Mouse (Mus musculus) hindbrain, embryonic 13.5 days (tissue): ENCODE results near the gene Nme7. TPM values are rescaled to one million over a fixed set of nuclear protein-coding genes. Genes with fewer than 3 reads are reported as not detected.

Source experiments
- ATAC-seq: fragments of 200-750 bp; cut with Nextera tagmentation; 2 replicates; pipeline ENCODE4 v1.8.0; 2017; ENCODE audit warnings: moderate TSS enrichment; ENCODE audit not compliant: low FRiP score
- H3K27ac ChIP-seq: fragments of 300-500 bp; sonication (generic); 2 replicates; pipeline ENCODE4 v1.5.1; 2015; ENCODE audit warnings: inconsistent platforms, mild to moderate bottlenecking, moderate library complexity
- H3K27me3 ChIP-seq: fragments of 300-500 bp; sonication (generic); 2 replicates; pipeline ENCODE4 v1.6.1; 2015; ENCODE audit warnings: mild to moderate bottlenecking, inconsistent platforms
- H3K36me3 ChIP-seq: fragments of 300-500 bp; sonication (generic); 2 replicates; pipeline ENCODE4 v1.6.1; 2015; ENCODE audit warnings: mild to moderate bottlenecking, inconsistent platforms
- H3K4me1 ChIP-seq: fragments of 300-500 bp; sonication (generic); replicated peaks from 2 replicates; pipeline ENCODE4 v1.6.1; 2015; ENCODE audit warnings: inconsistent platforms
- H3K4me2 ChIP-seq: fragments of 300-500 bp; sonication (generic); 2 replicates; pipeline ENCODE4 v1.6.1; 2015; ENCODE audit warnings: inconsistent platforms, mild to moderate bottlenecking, moderate library complexity
- H3K4me3 ChIP-seq: fragments of 300-500 bp; sonication (generic); 2 replicates; pipeline ENCODE4 v1.5.1; 2015; ENCODE audit warnings: mild to moderate bottlenecking, inconsistent platforms
- H3K9ac ChIP-seq: fragments of 300-500 bp; sonication (generic); 2 replicates; pipeline ENCODE4 v1.6.1; 2015; ENCODE audit warnings: mild to moderate bottlenecking, inconsistent platforms
- H3K9me3 ChIP-seq: fragments of 300-500 bp; sonication (generic); 2 replicates; pipeline ENCODE4 v1.6.1; 2016; ENCODE audit warnings: inconsistent platforms
- WGBS: fragments of 180-500 bp; shearing (Covaris S2); methylation state at CpG from one replicate; pipeline ENCODE4 v1.1.7; 2015; 5-methylcytosine and 5-hydroxymethylcytosine counted together
- polyA plus RNA-seq: library from polyadenylated mRNA; unstranded; fragments of >200 nt; fragmentation: Nextera tagmentation; extraction: Ambion mirVana; gene quantifications from 2 replicates; pipeline ENCODE4 v1.2.1, GENCODE M21; 2015

Nme7 gene
- 30.1 and 30.3 TPM in 2 replicates for polyA plus RNA-seq

DNA sequence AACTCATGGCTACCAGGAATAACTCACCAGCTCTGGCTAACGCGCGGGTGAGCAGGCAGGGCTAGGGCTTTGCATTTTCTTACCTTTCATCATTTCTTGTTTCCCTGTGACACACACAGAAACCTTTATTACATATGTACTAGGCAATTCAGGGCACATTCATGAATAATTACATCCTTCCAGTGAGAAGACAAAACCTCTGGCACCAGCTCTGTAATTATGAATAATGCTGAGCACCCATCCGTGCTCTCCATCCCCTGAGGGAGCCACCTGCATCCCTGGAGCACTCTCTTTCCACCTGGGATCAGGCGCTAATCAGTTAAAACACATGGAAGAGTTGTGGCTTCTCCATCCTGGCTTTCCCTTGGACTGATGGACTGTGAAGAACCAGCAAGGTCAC, at the start of gene Nme7:
Gene Nme7 (plus strand): TSS at position 301 of the 400 bp plus-strand sequence.
- WGBS = 88% methylated on average over 5 of the region's 5 CpGs
- Histone ChIP-seq H3K27me3 (no peaks in the 10 kb centered on the region), H3K4me2 (no peak within 1 kb of the TSS), H3K27ac (no peak within 1 kb of the TSS), H3K4me3 (no peak within 1 kb of the TSS), H3K9me3 (no peaks in the 10 kb centered on the region), H3K36me3 (peaks cover 42% of the 10 kb centered on the region), H3K9ac (0 out of 2 replicates have a peak within 1 kb of the TSS, but pooled peaks have one; percentile 5), H3K4me1 (peaks cover 29% of the 10 kb centered on the region)
- no peak for ATAC-seq

DNA sequence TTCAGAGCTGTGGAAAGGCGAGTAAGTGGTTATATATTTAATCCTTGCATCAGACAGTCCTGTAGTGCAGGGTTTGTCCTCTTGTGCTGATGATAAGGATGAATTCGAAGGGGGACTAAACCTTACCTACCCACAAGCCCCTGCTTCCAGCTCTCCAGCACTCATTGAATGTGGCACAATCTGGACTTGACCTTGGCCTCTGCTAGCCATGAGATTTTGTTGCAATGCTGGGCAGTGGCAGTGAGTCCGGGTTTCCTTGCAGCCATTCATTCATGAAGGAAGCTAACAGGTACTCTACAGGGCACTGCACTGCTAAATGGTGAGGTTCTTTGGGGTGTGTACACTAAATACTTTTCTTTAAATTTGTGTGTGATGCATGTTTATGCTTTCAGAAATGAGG, 49.1 kb upstream of the Nme7 start:
- Histone ChIP-seq H3K27me3 (peaks cover 11% of the 10 kb centered on the region; the same call in 1 of the 2 replicates), H3K4me1 (peaks cover 12% of the 10 kb centered on the region), H3K9ac (no peak overlapping the region), H3K9me3 (no peaks in the 10 kb centered on the region), H3K36me3 (peaks cover 7% of the 10 kb centered on the region), H3K27ac (no peak overlapping the region), H3K4me3 (no peak overlapping the region), H3K4me2 (no peak overlapping the region)
- no peak for ATAC-seq
- WGBS = 87% methylated on average over 3 of the region's 3 CpGs

DNA sequence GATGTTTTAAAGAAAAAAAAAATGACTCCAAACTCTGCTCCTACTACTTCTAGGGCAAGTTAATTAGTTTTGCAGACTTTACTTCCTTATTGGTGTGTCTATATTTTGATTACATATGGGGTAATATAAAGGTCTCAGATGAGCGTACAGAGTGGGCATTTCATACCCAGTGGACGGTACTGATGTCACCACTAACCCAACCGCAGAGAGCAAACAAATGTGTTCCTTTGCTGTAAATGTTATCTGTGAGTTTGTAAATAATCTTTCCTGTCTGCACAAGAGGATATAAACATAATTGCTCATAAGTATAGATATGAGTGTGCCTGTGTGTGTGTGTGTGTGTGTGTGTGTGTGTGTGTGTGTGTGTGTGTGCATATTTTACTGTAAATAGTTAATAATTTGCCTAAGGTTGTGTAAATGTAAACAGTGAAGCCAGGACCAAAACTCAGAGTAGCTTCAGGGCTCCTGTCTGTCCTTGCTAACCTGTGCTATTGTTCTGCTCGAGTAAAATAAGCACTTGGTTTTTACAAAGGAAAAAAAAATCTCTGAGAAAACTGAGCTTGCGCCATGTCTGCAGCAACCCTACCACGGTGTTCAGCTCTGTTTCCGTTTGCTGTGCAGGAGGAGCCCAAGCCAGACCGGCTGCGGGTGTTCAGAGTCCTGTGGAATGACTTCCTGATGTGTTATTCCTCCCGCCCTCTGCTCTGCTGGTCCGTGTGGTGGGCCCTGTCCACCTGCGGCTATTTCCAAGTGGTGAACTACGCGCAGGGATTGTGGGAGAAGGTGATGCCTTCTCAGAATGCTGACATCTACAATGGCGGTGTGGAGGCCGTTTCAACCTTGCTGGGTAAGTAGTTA, 43.5 kb upstream of the Nme7 start:
- Histone ChIP-seq H3K27me3 (no peaks in the 10 kb centered on the region), H3K4me3 (no peak overlapping the region), H3K27ac (no peak overlapping the region), H3K36me3 (peaks cover 25% of the 10 kb centered on the region), H3K9me3 (no peaks in the 10 kb centered on the region), H3K9ac (no peak overlapping the region), H3K4me2 (no peak overlapping the region), H3K4me1 (no peaks in the 10 kb centered on the region)
- 89% methylated on average over 16 of the region's 16 CpGs for WGBS
- no peak for ATAC-seq

DNA sequence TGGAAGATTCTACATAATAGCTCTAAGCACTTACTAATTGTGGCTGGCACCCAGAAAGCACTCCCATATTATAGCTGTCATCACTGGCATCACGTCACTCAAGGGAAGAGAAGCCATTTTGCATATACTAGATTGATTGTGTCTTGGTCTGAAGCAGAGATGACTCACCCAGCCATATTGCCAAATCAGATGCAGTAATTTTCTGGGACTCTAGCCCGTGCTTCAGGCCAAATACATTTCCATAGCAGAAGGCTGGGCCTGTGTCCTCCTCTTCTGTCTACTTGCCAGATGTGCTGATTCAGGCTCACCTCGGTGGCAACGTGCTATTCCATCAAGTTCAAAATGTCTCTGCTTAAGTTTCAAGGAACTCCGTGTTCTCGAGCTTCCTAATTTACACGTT, 42.4 kb upstream of the Nme7 start:
- no peak overlapping the region for H3K9ac ChIP-seq
- H3K9me3 ChIP-seq = no peaks in the 10 kb centered on the region
- 93% methylated on average over 7 of the region's 7 CpGs for WGBS
- H3K4me1 ChIP-seq = no peaks in the 10 kb centered on the region
- H3K36me3 ChIP-seq = peaks cover 25% of the 10 kb centered on the region
- ATAC-seq = no peak
- H3K4me2 ChIP-seq = no peak overlapping the region
- H3K27ac ChIP-seq = no peak overlapping the region
- no peaks in the 10 kb centered on the region for H3K27me3 ChIP-seq
- no peak overlapping the region for H3K4me3 ChIP-seq

DNA sequence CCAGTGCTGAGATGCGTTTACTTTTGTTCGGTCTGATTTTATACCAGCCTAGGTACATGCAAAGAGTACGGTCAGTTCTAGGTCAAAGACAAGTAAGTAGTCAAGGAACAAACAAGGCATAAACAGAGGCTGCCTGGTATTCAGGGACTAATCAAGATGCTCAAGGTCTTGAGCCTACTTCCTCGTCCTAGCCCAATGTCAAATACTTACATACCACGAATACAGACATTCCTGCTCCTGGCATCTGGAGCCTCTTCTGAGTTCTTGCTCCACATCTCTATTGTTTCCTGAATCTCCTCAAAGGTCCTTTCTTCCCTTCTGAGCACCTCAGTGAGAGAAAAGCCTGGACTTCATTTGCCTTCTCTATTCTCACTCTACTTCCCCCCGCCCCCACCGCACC, 33.0 kb upstream of the Nme7 start:
- Histone ChIP-seq H3K36me3 (no peaks in the 10 kb centered on the region), H3K4me2 (no peak overlapping the region), H3K27ac (no peak overlapping the region), H3K27me3 (0 out of 2 replicates have a peak, but pooled peaks cover 4% of the 10 kb centered on the region), H3K4me1 (no peaks in the 10 kb centered on the region), H3K9me3 (no peaks in the 10 kb centered on the region), H3K9ac (no peak overlapping the region), H3K4me3 (no peak overlapping the region)
- 88% methylated on average over 7 of the region's 7 CpGs for WGBS
- no peak for ATAC-seq

DNA sequence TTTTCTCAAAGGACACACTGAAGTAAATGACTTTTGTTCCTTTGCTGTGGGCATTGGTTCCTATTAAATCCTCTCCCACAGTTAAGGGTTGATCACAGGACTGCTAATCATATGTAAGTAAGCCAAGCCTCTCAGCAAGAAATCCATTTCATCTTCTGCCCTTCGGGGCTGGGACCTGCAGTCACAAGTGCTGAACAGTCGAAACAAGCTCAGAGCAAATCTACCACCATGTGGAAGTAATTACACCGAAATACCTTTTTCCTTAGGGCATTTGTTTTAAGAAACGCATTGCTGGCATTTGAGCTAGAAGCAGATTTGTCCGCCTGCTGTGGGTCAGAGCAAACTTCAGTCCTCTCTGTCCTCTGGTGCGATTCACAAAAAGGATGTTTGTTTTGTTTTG, 30.3 kb upstream of the Nme7 start:
- Histone ChIP-seq H3K4me1 (no peaks in the 10 kb centered on the region), H3K4me2 (no peak overlapping the region), H3K4me3 (no peak overlapping the region), H3K9ac (no peak overlapping the region), H3K27ac (no peak overlapping the region), H3K36me3 (no peaks in the 10 kb centered on the region), H3K27me3 (0 out of 2 replicates have a peak, but pooled peaks cover 4% of the 10 kb centered on the region), H3K9me3 (no peaks in the 10 kb centered on the region)
- no peak for ATAC-seq
- 75% methylated on average over 6 of the region's 6 CpGs for WGBS

DNA sequence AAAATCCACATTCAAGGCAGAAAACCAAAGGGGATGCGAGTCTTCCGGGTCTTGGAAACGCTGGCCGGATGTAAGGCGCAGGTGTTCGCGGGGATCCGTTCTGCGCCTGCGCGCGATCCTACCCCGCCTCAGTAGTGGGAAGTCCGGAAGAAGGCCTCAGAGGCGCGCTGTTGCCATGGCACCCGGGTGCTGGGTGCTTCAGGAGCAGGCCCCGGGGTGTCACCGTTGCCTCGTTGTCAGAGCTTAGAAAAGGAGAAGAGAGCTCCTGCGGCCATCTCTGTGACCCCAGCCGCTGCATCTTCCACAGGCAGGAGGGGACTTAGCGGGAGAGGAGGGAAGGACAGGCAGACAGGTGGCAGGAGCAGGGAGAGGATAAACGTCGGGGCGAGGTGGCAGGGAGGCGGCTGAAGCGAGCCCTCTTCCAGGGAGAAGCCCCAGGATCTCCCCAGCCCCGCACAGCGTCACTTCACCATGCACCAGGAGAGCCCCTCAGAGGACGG, 28.4 kb upstream of the Nme7 start, which contains the start of gene Ccdc181:
Gene Ccdc181 (plus strand): TSS at position 131 of the 500 bp plus-strand sequence.
- H3K4me1 ChIP-seq = no peaks in the 10 kb centered on the region
- 0 out of 2 replicates have a peak, but pooled peaks cover 4% of the 10 kb centered on the region for H3K27me3 ChIP-seq
- peak within 1 kb of the TSS; percentile 78 for H3K9ac ChIP-seq
- peak; percentile 100 for ATAC-seq
- peak within 1 kb of the TSS; percentile 86 for H3K27ac ChIP-seq
- H3K36me3 ChIP-seq = peaks cover 7% of the 10 kb centered on the region
- under 1% methylated on average over 31 of the region's 31 CpGs for WGBS
- H3K4me2 ChIP-seq = peak within 1 kb of the TSS; percentile 82
- H3K4me3 ChIP-seq = peak within 1 kb of the TSS; percentile 68
- no peaks in the 10 kb centered on the region for H3K9me3 ChIP-seq

DNA sequence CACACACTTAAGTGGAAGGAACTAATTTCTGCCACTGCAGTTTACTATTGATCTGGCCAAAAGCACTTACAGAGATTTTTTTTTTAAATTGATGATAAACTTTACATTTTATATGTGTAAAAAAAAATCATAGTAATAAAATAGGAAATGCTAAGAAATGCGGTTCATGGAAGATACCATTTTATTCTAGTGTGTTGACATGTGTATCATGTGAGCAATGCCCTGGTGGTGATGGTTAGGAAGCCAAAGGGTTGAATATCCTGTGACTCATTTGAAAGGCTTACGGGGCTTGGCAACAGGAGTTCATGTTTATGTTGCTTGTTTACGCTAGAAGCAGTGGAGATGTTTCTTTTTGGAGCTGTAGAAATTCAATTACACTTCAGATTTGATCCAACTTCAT, 27.4 kb upstream of the Nme7 start:
- 93% methylated on average over 3 of the region's 3 CpGs for WGBS
- Histone ChIP-seq H3K4me3 (no peak overlapping the region), H3K9me3 (no peaks in the 10 kb centered on the region), H3K9ac (no peak overlapping the region), H3K27ac (no peak overlapping the region), H3K4me2 (no peak overlapping the region), H3K27me3 (0 out of 2 replicates have a peak, but pooled peaks cover 4% of the 10 kb centered on the region), H3K36me3 (peaks cover 14% of the 10 kb centered on the region), H3K4me1 (no peaks in the 10 kb centered on the region)
- no peak for ATAC-seq

DNA sequence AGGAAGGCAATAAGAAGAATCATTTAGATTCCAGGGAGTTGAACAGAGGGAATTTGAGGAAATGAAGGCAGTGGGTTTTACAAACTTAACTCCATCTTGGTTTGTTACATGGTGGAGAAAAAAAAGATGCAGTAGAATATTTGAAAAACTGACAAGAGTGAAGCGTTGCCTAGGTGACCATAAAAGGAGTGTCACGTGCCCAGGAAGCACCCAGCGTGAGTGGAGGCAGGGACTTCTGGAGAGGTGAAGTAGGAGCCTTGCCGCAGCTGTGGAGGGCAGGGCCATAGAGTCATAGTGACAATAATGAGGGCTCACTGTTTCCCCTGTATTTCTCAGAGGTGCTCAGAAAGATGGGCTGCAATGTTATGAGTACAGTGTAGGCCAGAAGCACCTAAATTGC, 24.6 kb upstream of the Nme7 start:
- no peak for ATAC-seq
- H3K4me1 ChIP-seq = no peaks in the 10 kb centered on the region

DNA sequence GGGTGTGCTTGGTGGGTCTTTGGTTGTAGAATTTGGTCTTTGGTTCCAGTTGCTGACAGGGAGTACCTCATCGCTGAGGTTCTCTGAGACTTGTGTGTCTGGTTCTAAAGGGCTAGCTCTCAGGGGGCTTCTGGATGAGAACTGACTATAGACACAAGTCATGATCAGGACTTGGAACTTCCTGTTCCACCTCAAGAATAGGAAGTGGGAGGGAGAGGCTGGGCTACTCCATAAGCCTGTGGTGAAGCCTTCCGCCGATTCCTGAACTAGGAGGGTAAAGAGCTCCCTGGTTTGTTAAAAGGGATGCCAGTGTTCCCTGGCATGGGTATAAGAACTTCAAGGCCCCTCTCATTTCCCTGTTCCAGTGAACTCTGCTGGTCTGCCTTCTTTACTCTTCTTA, 19.9 kb upstream of the Nme7 start:
- H3K9me3 ChIP-seq = no peaks in the 10 kb centered on the region
- 92% methylated on average over 3 of the region's 3 CpGs for WGBS
- no peak overlapping the region for H3K4me2 ChIP-seq
- H3K27ac ChIP-seq = no peak overlapping the region
- no peak for ATAC-seq
- H3K27me3 ChIP-seq = no peaks in the 10 kb centered on the region
- H3K4me1 ChIP-seq = no peaks in the 10 kb centered on the region
- no peak overlapping the region for H3K4me3 ChIP-seq
- H3K9ac ChIP-seq = no peak overlapping the region
- H3K36me3 ChIP-seq = peaks cover 28% of the 10 kb centered on the region

More for the DNA sequence above, 24.6 kb upstream of the Nme7 start:
- 69% methylated on average over 4 of the region's 4 CpGs for WGBS
- Histone ChIP-seq H3K27me3 (no peaks in the 10 kb centered on the region), H3K4me2 (no peak overlapping the region), H3K4me3 (no peak overlapping the region), H3K27ac (no peak overlapping the region), H3K9me3 (no peaks in the 10 kb centered on the region), H3K36me3 (peaks cover 26% of the 10 kb centered on the region), H3K9ac (no peak overlapping the region)

DNA sequence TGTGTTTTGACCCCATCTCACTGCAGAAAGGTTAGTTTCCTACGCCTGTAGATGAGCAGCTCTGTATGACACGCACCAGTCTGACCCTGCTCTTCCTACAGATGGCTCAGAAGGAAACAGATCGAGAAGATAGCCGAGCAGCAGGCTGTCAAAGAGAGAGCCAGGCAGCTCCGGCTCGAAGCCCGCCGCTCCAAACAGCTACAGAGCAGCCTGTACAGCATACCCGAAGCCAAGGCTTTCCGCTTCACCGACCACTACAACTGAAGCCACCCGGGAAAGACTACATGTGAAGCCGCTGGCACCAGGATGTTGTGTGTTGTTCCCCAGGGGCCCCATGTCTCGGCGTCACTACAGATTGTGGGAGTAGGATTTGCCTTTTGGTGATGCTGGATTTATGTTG, 16.5 kb upstream of the Nme7 start:
- Histone ChIP-seq H3K27ac (no peak overlapping the region), H3K4me1 (no peaks in the 10 kb centered on the region), H3K9me3 (no peaks in the 10 kb centered on the region), H3K36me3 (peaks cover 34% of the 10 kb centered on the region), H3K9ac (no peak overlapping the region), H3K4me2 (no peak overlapping the region), H3K4me3 (no peak overlapping the region), H3K27me3 (no peaks in the 10 kb centered on the region)
- ATAC-seq = no peak
- WGBS = 62% methylated on average over 15 of the region's 15 CpGs

DNA sequence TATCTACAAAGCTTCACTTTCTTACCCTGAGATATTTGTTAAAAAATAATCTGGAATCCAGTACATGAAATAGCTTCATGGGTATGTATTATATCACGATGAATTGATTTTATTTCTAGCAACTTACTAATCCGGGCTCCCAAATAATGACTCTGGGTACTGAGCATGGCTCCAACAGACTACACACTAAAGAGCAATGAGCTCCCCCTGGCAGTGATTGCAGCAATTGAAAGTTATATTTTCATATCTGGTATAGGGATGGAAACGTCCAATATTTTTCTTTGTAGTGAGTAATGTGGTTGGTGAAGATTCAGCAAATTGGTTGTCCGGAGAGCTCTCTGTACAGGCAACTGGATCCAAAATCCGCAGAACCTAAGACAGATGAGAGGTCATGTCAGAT, 11.9 kb upstream of the Nme7 start:
- Histone ChIP-seq H3K9me3 (no peaks in the 10 kb centered on the region), H3K4me3 (no peak overlapping the region), H3K27me3 (no peaks in the 10 kb centered on the region), H3K4me2 (no peak overlapping the region), H3K9ac (no peak overlapping the region), H3K36me3 (peaks cover 58% of the 10 kb centered on the region), H3K27ac (no peak overlapping the region), H3K4me1 (no peaks in the 10 kb centered on the region)
- no peak for ATAC-seq
- WGBS = 93% methylated on average over 5 of the region's 5 CpGs

DNA sequence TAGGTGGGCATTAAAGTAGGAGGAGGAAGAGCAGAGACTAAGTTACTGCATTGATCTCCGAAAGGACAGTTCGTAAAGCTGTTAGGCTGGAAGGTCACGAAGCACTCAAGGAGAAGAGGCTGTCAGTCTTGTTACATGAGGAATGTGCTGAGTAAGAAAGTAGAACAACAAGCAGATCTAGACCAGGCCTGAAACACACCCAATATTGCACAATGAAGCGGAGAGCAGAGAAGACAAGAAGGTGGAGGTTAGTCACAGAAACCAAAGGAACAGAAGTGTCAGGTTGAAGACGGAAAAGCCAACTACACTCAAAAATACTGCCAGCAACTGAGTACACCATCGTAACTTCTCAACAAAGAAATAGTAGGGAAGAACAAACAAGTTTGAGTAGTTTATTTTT, 9.8 kb upstream of the Nme7 start:
- H3K36me3 ChIP-seq = peaks cover 73% of the 10 kb centered on the region
- H3K27me3 ChIP-seq = no peaks in the 10 kb centered on the region
- H3K9me3 ChIP-seq = no peaks in the 10 kb centered on the region
- no peak overlapping the region for H3K4me3 ChIP-seq
- no peak overlapping the region for H3K9ac ChIP-seq
- 94% methylated on average over 6 of the region's 6 CpGs for WGBS
- no peak overlapping the region for H3K27ac ChIP-seq
- H3K4me1 ChIP-seq = no peaks in the 10 kb centered on the region
- no peak for ATAC-seq
- no peak overlapping the region for H3K4me2 ChIP-seq
